Mouse (Mus musculus): Measurements from ENCODE around the gene Hsd17b14.

DNA sequence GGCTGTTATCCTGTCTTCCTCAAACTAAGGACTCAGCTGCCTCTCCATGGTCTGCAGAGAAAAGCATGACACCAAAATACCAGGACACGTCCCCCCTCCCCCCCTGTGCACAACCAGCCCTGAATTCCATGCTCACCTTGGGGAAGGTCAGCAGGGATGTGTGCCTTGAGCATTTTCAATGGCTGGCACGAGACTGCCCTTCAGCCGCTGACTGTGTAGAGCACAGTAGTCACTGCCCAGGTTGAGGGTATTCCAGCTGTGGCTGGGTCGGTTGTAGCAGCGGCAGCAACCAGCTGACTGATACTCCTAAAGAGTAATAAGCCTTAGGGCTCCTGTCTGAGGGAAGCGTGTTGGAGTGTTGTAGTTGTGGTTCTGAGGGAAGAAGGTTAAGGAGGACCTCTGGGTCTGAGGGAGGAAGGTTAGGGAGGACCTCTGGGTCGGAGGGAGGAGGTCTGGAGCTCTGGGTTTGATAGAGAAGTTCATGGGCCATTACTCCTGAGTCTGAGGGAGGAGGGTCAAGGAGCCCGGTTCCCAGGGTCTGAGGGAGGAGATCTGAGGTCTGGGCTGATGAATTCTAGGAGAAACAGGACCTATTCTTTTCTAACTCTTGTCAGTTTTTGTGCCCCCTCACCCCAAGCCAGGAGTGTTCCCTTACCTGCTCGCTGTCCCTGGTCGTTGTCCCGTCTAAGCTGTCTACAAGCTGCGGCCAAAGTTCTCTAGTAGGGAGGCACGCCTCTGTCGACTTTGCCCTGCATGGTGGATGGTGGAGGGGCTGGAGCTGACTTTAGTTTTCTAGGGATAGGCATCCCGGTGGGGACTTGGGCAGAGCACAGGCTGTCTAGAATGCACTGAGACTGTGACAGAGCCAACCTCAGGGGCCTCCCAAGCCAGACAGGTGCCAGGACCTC lies 20.0 kb downstream of the Hsd17b14 start:
- peak; percentile 83 for TF ChIP-seq POLR2A (IDR thresholded peaks at IDR 0.05; ENCODE audit: low read depth, low read length)
- TF ChIP-seq CTCF (conservative IDR thresholded peaks at IDR 0.05; ENCODE audit: insufficient read depth, insufficient read length, low read depth, low read length): no peak

All from kidney, adult 2 months (tissue).